Mouse (Mus musculus): ENCODE data around the gene Ocm.
"Not testable (repeated sequence)": the region's sequence is repeated elsewhere in the genome, so short reads cannot be mapped to it uniquely, and the experiment has no call there.

The Ocm gene

GRCm38 (mm10) chr5:144026620-144027263, at the start of gene Ocm:
TSS of gene Ocm (minus strand) at chr5:144026670.
- DNase-seq (ENCODE audit: low spot score), result no peak

GRCm38 (mm10) chr5:144071249-144071648, 44.8 kb upstream of the Ocm start:
- DNase-seq (ENCODE audit: low spot score), result no peak

- DNase-seq (ENCODE audit: low spot score), result no peak
These were observed 43.6 kb upstream of the Ocm start for GRCm38 (mm10) chr5:144070064-144070463.

GRCm38 (mm10) chr5:144066036-144066435, 39.6 kb upstream of the Ocm start:
- no peak for DNase-seq (ENCODE audit: low spot score)

GRCm38 (mm10) chr5:144064093-144064492, 37.6 kb upstream of the Ocm start:
- no peak for DNase-seq (ENCODE audit: low spot score)

- no peak for DNase-seq (ENCODE audit: low spot score)
These were observed 27.9 kb upstream of the Ocm start for GRCm38 (mm10) chr5:144054340-144054739.

GRCm38 (mm10) chr5:144053450-144053849, 27.0 kb upstream of the Ocm start:
- DNase-seq (ENCODE audit: low spot score), result no peak

GRCm38 (mm10) chr5:144051268-144051667, 24.8 kb upstream of the Ocm start:
- no peak for DNase-seq (ENCODE audit: low spot score)

- no peak for DNase-seq (ENCODE audit: low spot score)
These were observed 23.4 kb upstream of the Ocm start for GRCm38 (mm10) chr5:144049881-144050280.

- no peak for DNase-seq (ENCODE audit: low spot score)
These were observed 20.9 kb upstream of the Ocm start for GRCm38 (mm10) chr5:144047324-144047723.

- DNase-seq (ENCODE audit: low spot score), result no peak
These were observed 16.7 kb upstream of the Ocm start for GRCm38 (mm10) chr5:144043166-144043565.

GRCm38 (mm10) chr5:144040720-144041364, 14.4 kb upstream of the Ocm start:
- DNase-seq (ENCODE audit: low spot score), result peak; percentile 28

- DNase-seq (ENCODE audit: low spot score), result no peak
These were observed 13.4 kb upstream of the Ocm start for GRCm38 (mm10) chr5:144039886-144040285.

GRCm38 (mm10) chr5:144039156-144039675, 12.7 kb upstream of the Ocm start:
- no peak for DNase-seq (ENCODE audit: low spot score)

- DNase-seq (ENCODE audit: low spot score), result no peak
These were observed 10.5 kb upstream of the Ocm start for GRCm38 (mm10) chr5:144036952-144037351.

GRCm38 (mm10) chr5:144034567-144034966, 8.1 kb upstream of the Ocm start:
- DNase-seq (ENCODE audit: low spot score), result no peak

- no peak for DNase-seq (ENCODE audit: low spot score)
These were observed 6.0 kb upstream of the Ocm start for GRCm38 (mm10) chr5:144032491-144032890.

- DNase-seq (ENCODE audit: low spot score), result no peak
These were observed 10.6 kb downstream of the Ocm start for GRCm38 (mm10) chr5:144015845-144016244.

GRCm38 (mm10) chr5:144015312-144015650, 11.2 kb downstream of the Ocm start:
- DNase-seq (ENCODE audit: low spot score), result no peak

- DNase-seq (ENCODE audit: low spot score), result peak; percentile 59
These were observed 11.7 kb downstream of the Ocm start, which contains the start of gene Ccz1 for GRCm38 (mm10) chr5:144014551-144015311. TSS of gene Ccz1 (minus strand) at chr5:144014877.

- DNase-seq (ENCODE audit: low spot score), result not testable (repeated sequence)
These were observed 12.9 kb downstream of the Ocm start for GRCm38 (mm10) chr5:144013366-144014134.
